Mouse (Mus musculus) hindbrain, embryonic 13.5 days (tissue): ENCODE results near the gene Ambra1. TPM values are rescaled to one million over a fixed set of nuclear protein-coding genes. Genes with fewer than 3 reads are reported as not detected.

ENCODE experiments used
- ATAC-seq: fragments of 200-750 bp; cut with Nextera tagmentation; 2 replicates; pipeline ENCODE4 v1.8.0; 2017; ENCODE audit warnings: moderate TSS enrichment; ENCODE audit not compliant: low FRiP score
- H3K27ac ChIP-seq: fragments of 300-500 bp; sonication (generic); 2 replicates; pipeline ENCODE4 v1.5.1; 2015; ENCODE audit warnings: inconsistent platforms, mild to moderate bottlenecking, moderate library complexity
- H3K27me3 ChIP-seq: fragments of 300-500 bp; sonication (generic); 2 replicates; pipeline ENCODE4 v1.6.1; 2015; ENCODE audit warnings: mild to moderate bottlenecking, inconsistent platforms
- H3K36me3 ChIP-seq: fragments of 300-500 bp; sonication (generic); 2 replicates; pipeline ENCODE4 v1.6.1; 2015; ENCODE audit warnings: mild to moderate bottlenecking, inconsistent platforms
- H3K4me1 ChIP-seq: fragments of 300-500 bp; sonication (generic); replicated peaks from 2 replicates; pipeline ENCODE4 v1.6.1; 2015; ENCODE audit warnings: inconsistent platforms
- H3K4me2 ChIP-seq: fragments of 300-500 bp; sonication (generic); 2 replicates; pipeline ENCODE4 v1.6.1; 2015; ENCODE audit warnings: inconsistent platforms, mild to moderate bottlenecking, moderate library complexity
- H3K4me3 ChIP-seq: fragments of 300-500 bp; sonication (generic); 2 replicates; pipeline ENCODE4 v1.5.1; 2015; ENCODE audit warnings: mild to moderate bottlenecking, inconsistent platforms
- H3K9ac ChIP-seq: fragments of 300-500 bp; sonication (generic); 2 replicates; pipeline ENCODE4 v1.6.1; 2015; ENCODE audit warnings: mild to moderate bottlenecking, inconsistent platforms
- H3K9me3 ChIP-seq: fragments of 300-500 bp; sonication (generic); 2 replicates; pipeline ENCODE4 v1.6.1; 2016; ENCODE audit warnings: inconsistent platforms
- WGBS: fragments of 180-500 bp; shearing (Covaris S2); methylation state at CpG from one replicate; pipeline ENCODE4 v1.1.7; 2015; 5-methylcytosine and 5-hydroxymethylcytosine counted together
- polyA plus RNA-seq: library from polyadenylated mRNA; unstranded; fragments of >200 nt; fragmentation: Nextera tagmentation; extraction: Ambion mirVana; gene quantifications from 2 replicates; pipeline ENCODE4 v1.2.1, GENCODE M21; 2015

Gene Ambra1
- polyA plus RNA-seq, 1 experiment from 2014 or later = 21.8 TPM

GRCm38 (mm10) chr2:91744686-91745085 is 14.8 kb downstream of the Ambra1 start:
- no peaks in the 10 kb centered on the region for H3K36me3 ChIP-seq
- no peaks in the 10 kb centered on the region; the same call in 1 of the 2 replicates for H3K4me1 ChIP-seq
- no peak overlapping the region for H3K4me3 ChIP-seq
- WGBS = 89% methylated on average over 5 of the region's 5 CpGs
- no peak overlapping the region for H3K9ac ChIP-seq
- no peak overlapping the region for H3K27ac ChIP-seq
- no peaks in the 10 kb centered on the region for H3K9me3 ChIP-seq
- no peak overlapping the region for H3K4me2 ChIP-seq
- no peaks in the 10 kb centered on the region for H3K27me3 ChIP-seq
- no peak for ATAC-seq

GRCm38 (mm10) chr2:91749811-91750261 is 19.9 kb downstream of the Ambra1 start:
- 75% methylated on average over 2 of the region's 2 CpGs for WGBS
- no peak overlapping the region for H3K27ac ChIP-seq
- no peaks in the 10 kb centered on the region for H3K9me3 ChIP-seq
- no peak for ATAC-seq
- no peaks in the 10 kb centered on the region for H3K36me3 ChIP-seq
- H3K9ac ChIP-seq = no peak overlapping the region
- H3K4me2 ChIP-seq = no peak overlapping the region
- H3K4me3 ChIP-seq = no peak overlapping the region
- H3K27me3 ChIP-seq = no peaks in the 10 kb centered on the region
- H3K4me1 ChIP-seq = peaks cover 3% of the 10 kb centered on the region; the same call in 1 of the 2 replicates

- Histone ChIP-seq H3K27ac (no peak overlapping the region), H3K4me1 (no peaks in the 10 kb centered on the region), H3K4me2 (no peak overlapping the region), H3K9me3 (no peaks in the 10 kb centered on the region), H3K36me3 (peaks cover 53% of the 10 kb centered on the region), H3K9ac (no peak overlapping the region), H3K4me3 (no peak overlapping the region), H3K27me3 (no peaks in the 10 kb centered on the region)
- no peak for ATAC-seq
- WGBS = 93% methylated on average over 17 of the region's 17 CpGs
Observed at GRCm38 (mm10) chr2:91771921-91772705, 42.2 kb downstream of the Ambra1 start.

- no peaks in the 10 kb centered on the region for H3K4me1 ChIP-seq
- H3K36me3 ChIP-seq = peaks cover 48% of the 10 kb centered on the region
- 97% methylated on average over 7 of the region's 7 CpGs for WGBS
- no peaks in the 10 kb centered on the region for H3K27me3 ChIP-seq
- H3K4me3 ChIP-seq = no peak overlapping the region
- no peak for ATAC-seq
- H3K27ac ChIP-seq = no peak overlapping the region
- no peaks in the 10 kb centered on the region for H3K9me3 ChIP-seq
- H3K9ac ChIP-seq = no peak overlapping the region
- H3K4me2 ChIP-seq = no peak overlapping the region
Observed at GRCm38 (mm10) chr2:91773309-91773708, 43.4 kb downstream of the Ambra1 start.

- Histone ChIP-seq H3K36me3 (peaks cover 8% of the 10 kb centered on the region; the same call in 1 of the 2 replicates), H3K9ac (no peak overlapping the region), H3K27ac (peak overlapping the region; percentile 19; the same call in 1 of the 2 replicates), H3K4me2 (no peak overlapping the region), H3K27me3 (no peaks in the 10 kb centered on the region), H3K4me3 (no peak overlapping the region), H3K4me1 (peaks cover 5% of the 10 kb centered on the region; the same call in 1 of the 2 replicates), H3K9me3 (no peaks in the 10 kb centered on the region)
- 69% methylated on average over 3 of the region's 3 CpGs for WGBS
- ATAC-seq = no peak
Observed at GRCm38 (mm10) chr2:91779166-91779565, 49.2 kb downstream of the Ambra1 start.

- no peak overlapping the region for H3K9ac ChIP-seq
- peaks cover 10% of the 10 kb centered on the region for H3K4me1 ChIP-seq
- H3K27me3 ChIP-seq = no peaks in the 10 kb centered on the region
- no peak overlapping the region for H3K27ac ChIP-seq
- no peak overlapping the region for H3K4me3 ChIP-seq
- no peaks in the 10 kb centered on the region for H3K36me3 ChIP-seq
- H3K9me3 ChIP-seq = no peaks in the 10 kb centered on the region
- no peak overlapping the region for H3K4me2 ChIP-seq
- no peak for ATAC-seq
- 49% methylated on average over 2 of the region's 2 CpGs for WGBS
Observed at GRCm38 (mm10) chr2:91791621-91792020, 61.7 kb downstream of the Ambra1 start.

- ATAC-seq = no peak
- no peak overlapping the region for H3K4me3 ChIP-seq
- peaks cover 10% of the 10 kb centered on the region for H3K4me1 ChIP-seq
- no peak overlapping the region for H3K9ac ChIP-seq
- H3K4me2 ChIP-seq = no peak overlapping the region
- WGBS = 87% methylated on average over 1 of the region's 1 CpGs
- H3K27ac ChIP-seq = no peak overlapping the region
- no peaks in the 10 kb centered on the region for H3K36me3 ChIP-seq
- H3K9me3 ChIP-seq = no peaks in the 10 kb centered on the region
- H3K27me3 ChIP-seq = no peaks in the 10 kb centered on the region
Observed at GRCm38 (mm10) chr2:91792346-91792745, 62.4 kb downstream of the Ambra1 start.

- H3K27me3 ChIP-seq = no peaks in the 10 kb centered on the region
- no peak overlapping the region for H3K9ac ChIP-seq
- H3K4me2 ChIP-seq = no peak overlapping the region
- H3K9me3 ChIP-seq = no peaks in the 10 kb centered on the region
- 0 out of 2 replicates have a peak overlapping the region, but pooled peaks have one; percentile 1 for H3K27ac ChIP-seq
- no peaks in the 10 kb centered on the region for H3K36me3 ChIP-seq
- ATAC-seq = no peak
- WGBS = 58% methylated on average over 2 of the region's 2 CpGs
- no peak overlapping the region for H3K4me3 ChIP-seq
- peaks cover 10% of the 10 kb centered on the region for H3K4me1 ChIP-seq
Observed at GRCm38 (mm10) chr2:91794466-91794865, 64.5 kb downstream of the Ambra1 start.

- Histone ChIP-seq H3K4me2 (no peak overlapping the region), H3K9ac (no peak overlapping the region), H3K36me3 (no peaks in the 10 kb centered on the region), H3K4me1 (peaks cover 10% of the 10 kb centered on the region), H3K9me3 (no peaks in the 10 kb centered on the region), H3K4me3 (no peak overlapping the region), H3K27ac (no peak overlapping the region), H3K27me3 (no peaks in the 10 kb centered on the region)
- 90% methylated on average over 3 of the region's 3 CpGs for WGBS
- no peak for ATAC-seq
Observed at GRCm38 (mm10) chr2:91795091-91795490, 65.2 kb downstream of the Ambra1 start.

- no peak for ATAC-seq
Observed at GRCm38 (mm10) chr2:91811433-91811832, 81.5 kb downstream of the Ambra1 start.

GRCm38 (mm10) chr2:91816741-91817140 is 86.8 kb downstream of the Ambra1 start:
- Histone ChIP-seq H3K4me2 (no peak overlapping the region), H3K27me3 (no peaks in the 10 kb centered on the region), H3K9ac (no peak overlapping the region), H3K36me3 (peaks cover 7% of the 10 kb centered on the region; the same call in 1 of the 2 replicates), H3K27ac (no peak overlapping the region), H3K4me1 (no peaks in the 10 kb centered on the region), H3K9me3 (no peaks in the 10 kb centered on the region), H3K4me3 (no peak overlapping the region)
- no peak for ATAC-seq

More at GRCm38 (mm10) chr2:91811433-91811832, 81.5 kb downstream of the Ambra1 start:
- Histone ChIP-seq H3K9ac (no peak overlapping the region), H3K9me3 (no peaks in the 10 kb centered on the region), H3K36me3 (peaks cover 19% of the 10 kb centered on the region), H3K27ac (no peak overlapping the region), H3K27me3 (no peaks in the 10 kb centered on the region), H3K4me2 (no peak overlapping the region), H3K4me1 (no peaks in the 10 kb centered on the region), H3K4me3 (no peak overlapping the region)
- 97% methylated on average over 6 of the region's 6 CpGs for WGBS

GRCm38 (mm10) chr2:91832227-91832626 is 102.3 kb downstream of the Ambra1 start:
- H3K4me2 ChIP-seq = no peak overlapping the region
- no peaks in the 10 kb centered on the region for H3K27me3 ChIP-seq
- H3K9me3 ChIP-seq = no peaks in the 10 kb centered on the region
- no peaks in the 10 kb centered on the region for H3K36me3 ChIP-seq
- no peak overlapping the region for H3K4me3 ChIP-seq
- no peaks in the 10 kb centered on the region for H3K4me1 ChIP-seq
- no peak overlapping the region for H3K27ac ChIP-seq
- ATAC-seq = no peak
- no peak overlapping the region for H3K9ac ChIP-seq

- Histone ChIP-seq H3K27me3 (no peaks in the 10 kb centered on the region), H3K4me3 (no peak overlapping the region), H3K9ac (no peak overlapping the region), H3K9me3 (no peaks in the 10 kb centered on the region), H3K36me3 (peaks cover 5% of the 10 kb centered on the region), H3K4me1 (no peaks in the 10 kb centered on the region), H3K27ac (no peak overlapping the region), H3K4me2 (no peak overlapping the region)
- no peak for ATAC-seq
- WGBS = 98% methylated on average over 1 of the region's 1 CpGs
Observed at GRCm38 (mm10) chr2:91834272-91834671, 104.3 kb downstream of the Ambra1 start.
